Mouse (Mus musculus) fat pad, adult 2 months (tissue): ENCODE data around the gene Bsg.
"Not testable (repeated sequence)": the region's sequence is repeated elsewhere in the genome, so short reads cannot be mapped to it uniquely, and the experiment has no call there.

ENCODE experiments used
- DNase-seq: peaks from one replicate; pipeline ENCODE4 v3.0.0-alpha.2; 2011; ENCODE audit warnings: low read depth, low spot score; ENCODE audit errors: extremely low read depth

Gene Bsg

GRCm38 (mm10) chr10:79729357-79729965 is 25.2 kb downstream of the Bsg start:
- no peak for DNase-seq

DNA sequence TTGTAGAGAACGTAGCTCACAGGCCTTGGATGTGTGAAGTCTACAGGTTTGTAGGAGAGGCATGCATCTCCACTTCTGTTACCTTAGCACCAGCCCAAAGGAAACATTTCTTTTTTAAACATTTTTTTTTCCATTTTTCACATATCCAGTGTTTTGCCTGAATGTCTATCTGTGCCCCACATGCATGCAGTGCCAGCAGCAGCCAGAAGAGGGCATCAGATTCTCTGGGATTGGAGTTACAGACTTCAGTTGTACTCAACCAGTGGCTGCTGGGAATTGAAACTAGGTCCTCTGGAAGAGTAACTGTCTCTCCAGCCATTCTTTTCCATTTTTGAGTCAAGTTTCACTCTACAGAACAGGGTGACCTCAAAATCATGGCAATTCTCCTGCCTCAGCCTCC is 28.2 kb downstream of the Bsg start:
- no peak for DNase-seq

DNA sequence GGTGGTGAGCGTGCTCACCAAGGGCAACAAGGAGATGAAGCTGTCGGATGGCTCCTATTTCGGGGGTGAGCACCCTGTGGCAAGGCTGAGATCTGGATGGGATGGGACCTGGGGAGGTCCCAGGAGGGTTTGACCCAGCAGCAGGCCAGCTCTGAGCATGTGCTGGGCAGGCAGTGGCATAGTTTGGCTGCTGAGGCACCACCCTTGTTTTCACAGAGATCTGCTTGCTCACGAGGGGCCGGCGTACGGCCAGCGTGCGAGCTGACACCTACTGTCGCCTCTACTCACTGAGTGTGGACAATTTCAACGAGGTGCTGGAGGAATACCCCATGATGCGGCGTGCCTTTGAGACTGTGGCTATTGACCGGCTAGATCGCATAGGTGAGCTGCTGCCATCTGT is 29.6 kb downstream of the Bsg start:
- DNase-seq: no peak

DNA sequence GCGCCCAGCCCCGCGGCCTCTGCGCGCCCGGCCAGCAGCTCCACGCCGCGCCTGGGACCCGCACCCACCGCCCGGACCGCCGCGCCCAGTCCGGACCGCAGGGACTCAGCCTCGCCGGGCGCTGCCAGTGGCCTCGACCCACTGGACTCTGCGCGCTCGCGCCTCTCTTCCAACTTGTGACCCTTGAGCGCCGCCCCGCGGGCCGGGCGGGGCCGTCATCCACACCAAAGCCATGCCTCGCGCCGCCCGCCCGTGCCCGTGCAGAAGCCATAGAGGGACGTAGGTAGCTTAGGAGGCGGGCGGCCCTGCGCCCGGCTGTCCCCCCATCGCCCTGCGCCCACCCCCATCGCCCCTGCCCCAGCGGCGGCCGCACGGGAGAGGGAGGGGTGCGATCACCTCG is 31.1 kb downstream of the Bsg start:
- DNase-seq: no peak

DNA sequence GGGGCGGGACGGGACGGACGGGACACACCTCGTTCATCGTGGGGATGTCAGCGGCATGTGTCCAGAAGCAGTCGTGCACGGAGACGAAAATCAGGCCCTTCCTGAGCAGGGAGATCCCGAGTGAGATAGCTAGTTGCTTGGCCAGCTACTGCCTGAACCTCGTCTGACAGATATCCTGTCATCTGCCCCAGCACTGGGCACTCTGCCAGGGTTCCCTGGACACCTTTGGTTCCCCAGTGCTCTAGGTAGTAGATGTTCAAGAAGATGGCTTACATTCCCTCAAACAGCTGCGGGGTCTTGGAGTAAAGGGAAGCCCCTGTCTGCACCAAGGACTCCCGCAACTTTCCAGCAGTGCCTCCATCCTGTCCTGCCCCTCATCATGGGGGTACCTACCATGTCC is 32.4 kb downstream of the Bsg start:
- DNase-seq: no peak

DNA sequence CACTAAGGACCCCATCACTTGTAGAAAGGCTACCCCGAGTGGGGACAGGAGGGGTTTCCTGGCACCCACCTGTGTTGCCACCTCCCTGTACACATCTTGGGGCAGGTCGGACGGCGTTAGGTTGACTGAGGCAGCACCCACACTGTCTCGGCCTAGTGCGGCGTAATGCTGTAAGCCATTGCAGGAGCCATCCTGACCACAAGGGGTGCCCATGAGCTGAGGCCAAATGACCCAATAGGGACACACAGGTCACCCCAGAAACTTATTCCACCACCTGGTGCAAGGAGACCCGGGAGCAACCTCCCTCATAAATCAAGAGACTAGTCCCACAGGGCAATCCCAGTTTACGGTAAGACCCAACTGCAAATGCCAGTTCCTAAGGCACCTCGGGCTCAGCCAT is 34.0 kb downstream of the Bsg start:
- no peak for DNase-seq

DNA sequence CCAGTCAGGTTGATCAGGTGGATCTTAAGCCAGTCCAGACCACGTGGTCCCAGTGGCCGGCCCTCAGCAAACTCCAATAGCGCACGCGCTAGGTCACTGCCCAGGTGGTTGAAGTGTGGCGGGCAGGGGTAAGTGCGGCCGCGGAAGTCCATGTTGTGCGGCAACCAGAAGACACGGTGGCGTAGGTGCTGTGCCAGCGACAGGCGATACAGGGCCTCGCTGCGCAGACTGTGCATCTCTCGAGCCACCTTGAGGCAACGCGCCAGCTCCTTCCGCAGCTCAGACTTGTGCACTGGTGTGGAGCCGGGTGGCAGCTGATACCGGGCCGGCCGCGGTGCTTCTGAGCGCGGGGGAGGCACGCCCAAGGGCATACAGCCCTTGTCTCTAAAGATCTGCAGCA is 34.9 kb downstream of the Bsg start:
- DNase-seq: no peak

- no peak for DNase-seq
Measured at GRCm38 (mm10) chr10:79740863-79741262, 36.6 kb downstream of the Bsg start.

DNA sequence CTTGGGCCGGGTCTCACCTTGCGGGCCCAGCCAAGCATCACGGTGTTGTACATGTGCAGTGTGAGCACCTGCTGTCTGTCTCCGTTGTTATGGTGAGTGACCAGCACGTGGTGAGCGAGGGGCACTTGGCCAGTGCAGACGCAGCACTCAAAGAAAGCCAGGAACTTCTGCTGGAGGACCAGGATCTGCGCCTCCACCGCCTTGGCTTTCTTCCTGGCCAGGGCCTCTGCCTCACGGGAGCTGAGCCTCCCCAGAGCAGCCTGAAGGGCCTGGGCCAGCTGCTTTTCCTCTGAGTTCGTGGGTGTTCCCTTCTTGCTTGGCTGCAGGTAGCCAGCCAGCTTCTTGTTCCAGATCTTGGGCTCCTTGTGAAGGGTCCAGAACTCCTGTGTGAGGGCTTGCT is 38.9 kb downstream of the Bsg start:
- DNase-seq: no peak

- DNase-seq: no peak
Measured at GRCm38 (mm10) chr10:79743650-79744365, 39.5 kb downstream of the Bsg start.

DNA sequence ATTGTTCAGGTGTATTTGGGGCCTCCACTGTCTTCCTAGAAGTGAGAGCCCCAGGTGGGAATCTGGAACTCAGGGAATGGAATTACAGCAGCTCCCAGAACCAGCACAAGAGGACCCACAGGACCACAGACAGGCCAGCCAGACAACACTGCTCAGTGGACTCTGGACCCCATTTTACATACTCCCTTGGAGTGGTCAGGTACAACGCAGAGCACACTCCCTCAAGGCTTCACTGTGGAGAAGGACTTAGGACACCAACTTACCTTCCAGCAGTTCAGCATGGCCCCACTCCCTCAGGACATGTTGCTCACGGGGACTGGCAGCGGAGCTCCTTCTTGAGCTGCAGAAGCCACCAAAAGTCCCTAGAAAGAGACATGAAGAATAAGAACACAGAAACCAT is 41.1 kb downstream of the Bsg start:
- no peak for DNase-seq

DNA sequence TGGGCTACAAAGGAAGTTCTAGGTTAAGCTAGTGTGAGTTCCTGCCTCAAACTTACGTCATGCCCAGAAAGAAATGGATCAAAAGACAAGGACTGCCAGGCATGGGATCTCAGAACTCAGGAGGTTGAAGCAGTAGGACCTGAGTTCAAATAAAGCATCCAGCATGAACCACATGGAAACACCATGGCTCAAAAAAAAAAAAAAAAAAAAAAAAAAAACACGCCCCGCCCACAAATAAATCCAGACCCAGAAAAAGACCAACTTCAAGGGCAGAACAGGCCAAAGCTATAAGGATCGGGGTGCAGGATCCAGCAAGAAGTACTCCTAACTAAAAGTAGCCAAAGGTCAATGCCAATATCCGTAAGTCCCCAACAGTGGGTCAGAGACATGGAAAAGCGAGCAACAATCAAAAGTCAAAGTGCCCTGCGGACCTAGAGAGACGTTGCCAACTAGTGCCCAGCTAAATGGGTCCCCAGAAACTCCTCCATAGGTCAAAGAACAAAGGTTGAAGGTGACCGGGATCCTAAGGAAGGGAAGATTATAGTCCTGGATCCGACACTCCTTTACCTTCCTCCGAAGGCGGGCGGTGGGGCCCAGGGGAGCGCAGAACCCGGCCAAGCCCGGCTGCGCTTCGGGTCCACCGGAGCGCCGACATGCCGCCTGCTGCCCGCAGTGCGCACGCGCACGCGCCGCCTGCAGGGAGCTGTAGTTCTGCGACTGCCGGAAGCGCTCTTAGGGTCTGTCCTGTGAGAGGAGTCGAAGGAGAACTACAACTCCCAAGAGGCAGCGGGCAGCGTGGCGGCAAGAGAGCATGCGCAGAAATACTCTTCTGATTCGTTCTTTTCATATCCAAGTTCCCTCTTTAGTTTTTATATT is 41.8 kb downstream of the Bsg start, which contains the start of gene Polrmt:
Gene Polrmt (minus strand): TSS at position 684 of the 876 bp plus-strand sequence.
- DNase-seq: peak; percentile 78

GRCm38 (mm10) chr10:79746774-79747151 is 42.5 kb downstream of the Bsg start:
- DNase-seq: no peak

GRCm38 (mm10) chr10:79748496-79748895 is 44.2 kb downstream of the Bsg start:
- no peak for DNase-seq

GRCm38 (mm10) chr10:79754856-79755516 is 50.7 kb downstream of the Bsg start, which contains the start of gene Fgf22:
TSS of gene Fgf22 (plus strand) at chr10:79755076.
- no peak for DNase-seq

- no peak for DNase-seq
Measured at GRCm38 (mm10) chr10:79755854-79756253, 51.6 kb downstream of the Bsg start.

DNA sequence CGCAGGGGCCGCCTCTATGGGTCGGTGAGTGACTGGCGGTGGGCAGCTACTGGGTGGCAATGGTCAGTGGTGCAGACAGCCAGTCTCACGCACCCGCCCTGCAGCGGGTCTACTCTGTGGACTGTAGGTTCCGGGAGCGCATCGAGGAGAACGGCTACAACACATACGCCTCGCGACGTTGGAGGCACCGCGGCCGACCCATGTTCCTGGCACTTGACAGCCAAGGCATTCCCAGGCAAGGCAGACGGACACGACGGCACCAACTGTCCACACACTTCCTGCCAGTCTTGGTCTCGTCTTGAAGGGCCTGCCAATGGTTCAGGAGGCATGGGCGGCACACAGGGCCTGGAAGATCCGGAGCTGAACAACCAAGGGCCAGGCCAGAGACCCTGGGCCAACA is 52.4 kb downstream of the Bsg start:
- no peak for DNase-seq

DNA sequence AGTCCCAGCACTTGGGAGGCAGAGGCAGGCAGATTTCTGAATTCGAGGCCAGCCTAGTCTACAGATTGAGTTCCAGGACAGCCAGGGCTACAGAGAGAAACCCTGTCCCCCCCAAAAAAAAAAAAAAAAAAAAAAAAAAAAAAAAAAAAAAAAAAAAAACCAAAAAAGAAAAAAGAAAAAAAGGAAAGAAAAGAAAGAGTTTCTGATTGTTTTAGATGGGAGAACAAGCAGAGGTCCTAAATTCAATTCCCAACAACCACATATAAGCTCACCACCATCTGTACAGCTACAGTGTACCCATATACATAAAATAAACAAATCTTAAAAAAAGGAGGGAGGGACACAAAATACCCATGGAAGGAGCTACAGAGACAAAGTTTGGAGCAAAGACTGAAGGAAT is 55.4 kb downstream of the Bsg start:
- not testable (repeated sequence) for DNase-seq

GRCm38 (mm10) chr10:79760603-79761143 is 56.4 kb downstream of the Bsg start:
- no peak for DNase-seq
